Mouse (Mus musculus) embryo, embryonic 10 days (tissue): ENCODE measurements around the gene Ist1.

Source experiments
- DNase-seq: peaks from one replicate; pipeline ENCODE4 v3.0.0-alpha.2; 2015; ENCODE audit warnings: low spot score

Gene Ist1

DNA sequence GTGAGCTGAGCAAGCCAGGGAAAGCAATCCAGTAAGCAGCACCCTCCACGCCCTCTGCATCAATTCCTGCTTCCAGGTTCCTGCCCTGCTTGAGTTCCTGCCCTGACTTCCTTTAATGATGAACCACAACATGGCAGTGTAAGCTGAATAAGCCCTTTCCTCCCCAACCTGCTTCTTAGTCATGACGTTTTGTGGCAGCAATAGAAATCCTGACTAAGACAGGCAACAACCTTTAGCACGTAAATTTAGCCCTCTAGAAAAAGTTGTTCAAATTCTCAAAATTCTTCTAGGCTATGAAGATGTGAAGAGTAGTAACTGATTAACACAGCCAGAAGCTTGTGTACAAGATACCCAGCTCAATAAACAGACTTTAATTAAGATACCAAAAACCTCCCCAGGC lies 11.5 kb downstream of the Ist1 start:
- DNase-seq, result no peak

GRCm38 (mm10) chr8:109675896-109676643 lies 17.0 kb downstream of the Ist1 start:
- no peak for DNase-seq

GRCm38 (mm10) chr8:109673596-109673995 lies 19.5 kb downstream of the Ist1 start:
- no peak for DNase-seq

- no peak for DNase-seq
Observed at GRCm38 (mm10) chr8:109672656-109673055, 20.4 kb downstream of the Ist1 start.

GRCm38 (mm10) chr8:109666616-109667015 lies 26.4 kb downstream of the Ist1 start:
- no peak for DNase-seq

GRCm38 (mm10) chr8:109662328-109662727 lies 30.7 kb downstream of the Ist1 start:
- DNase-seq, result no peak

DNA sequence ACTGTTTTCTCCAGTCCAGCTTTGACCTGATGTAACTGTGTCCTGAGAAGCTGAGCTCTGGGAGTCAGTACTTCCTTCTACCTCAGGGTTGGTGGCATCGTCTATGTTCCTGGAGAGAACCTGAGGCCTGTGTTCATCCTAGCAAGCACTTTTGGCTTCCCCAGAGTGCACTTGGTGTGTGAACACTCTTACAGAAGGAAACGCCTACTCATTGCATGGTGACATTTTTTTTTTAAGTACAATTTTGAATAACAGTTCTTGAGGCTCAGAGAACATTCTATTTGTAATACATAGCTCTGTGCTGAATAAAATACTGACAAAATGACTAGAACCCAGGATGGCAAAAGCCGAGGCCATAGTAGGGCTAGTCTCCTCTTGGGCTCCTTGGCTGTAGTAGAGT lies 36.2 kb downstream of the Ist1 start:
- DNase-seq, result no peak

GRCm38 (mm10) chr8:109650801-109651200 lies 42.3 kb downstream of the Ist1 start:
- no peak for DNase-seq

DNA sequence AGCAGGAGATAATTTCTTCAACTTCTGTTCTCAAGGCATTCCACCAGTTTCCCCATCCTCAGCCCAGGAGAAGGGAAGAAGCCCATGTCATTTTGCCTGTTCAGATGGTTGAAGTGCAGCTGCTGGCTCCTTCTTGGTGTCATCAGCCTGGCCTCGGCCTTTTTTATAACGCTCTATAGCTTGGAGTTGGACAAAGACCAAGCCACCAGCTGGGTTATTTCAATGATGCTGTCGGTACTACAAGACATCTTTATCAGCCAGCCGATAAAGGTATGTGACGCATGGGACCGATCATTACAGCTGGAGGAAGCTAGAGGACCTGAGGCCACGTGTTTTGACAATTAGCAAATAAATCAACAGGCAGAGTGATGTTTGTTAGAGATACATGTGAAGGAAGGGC lies 44.6 kb downstream of the Ist1 start:
- no peak for DNase-seq

GRCm38 (mm10) chr8:109647331-109647730 lies 45.7 kb downstream of the Ist1 start:
- no peak for DNase-seq

DNA sequence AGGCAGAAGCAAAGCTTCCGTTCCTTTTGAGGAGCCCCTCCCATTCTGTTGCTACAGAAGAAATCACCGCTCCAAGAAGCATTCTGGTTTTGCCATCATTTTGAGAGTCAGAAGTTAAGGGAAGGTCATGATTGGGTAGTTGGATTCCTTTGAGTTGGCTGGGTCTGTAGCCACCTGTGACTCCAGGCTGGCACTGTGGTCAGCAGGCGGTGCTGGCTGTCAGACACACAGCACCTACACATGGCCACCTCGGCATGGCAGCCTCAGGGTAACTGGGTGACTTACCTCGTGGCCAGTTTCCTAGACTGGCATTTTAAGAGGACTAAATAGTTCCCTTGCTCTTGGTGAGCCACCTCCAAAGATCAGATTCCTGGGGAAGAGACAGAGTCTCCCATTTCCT lies 51.8 kb downstream of the Ist1 start:
- no peak for DNase-seq

DNA sequence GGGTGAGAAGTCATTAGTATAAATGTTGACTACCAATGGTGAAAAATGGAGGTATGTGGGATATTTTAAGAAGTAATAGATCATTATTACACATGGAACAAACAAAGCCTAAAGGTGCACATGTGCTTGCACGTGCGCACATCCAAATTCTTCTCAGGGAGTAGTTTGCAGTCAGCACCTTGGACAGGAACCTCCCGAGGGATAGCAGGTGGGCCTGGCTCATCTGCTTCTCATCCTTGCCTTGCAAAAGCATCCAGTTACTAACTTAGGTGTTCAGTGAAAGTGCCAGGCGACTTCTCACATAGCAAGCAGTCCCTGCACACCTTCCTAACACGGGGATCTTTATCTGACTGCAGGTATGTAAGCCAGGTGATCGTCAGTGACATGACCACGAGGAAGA lies 52.6 kb downstream of the Ist1 start:
- DNase-seq, result peak; percentile 7

- DNase-seq, result no peak
Observed at GRCm38 (mm10) chr8:109638851-109639250, 54.2 kb downstream of the Ist1 start.

- DNase-seq, result no peak
Observed at GRCm38 (mm10) chr8:109635146-109635545, 57.9 kb downstream of the Ist1 start.

DNA sequence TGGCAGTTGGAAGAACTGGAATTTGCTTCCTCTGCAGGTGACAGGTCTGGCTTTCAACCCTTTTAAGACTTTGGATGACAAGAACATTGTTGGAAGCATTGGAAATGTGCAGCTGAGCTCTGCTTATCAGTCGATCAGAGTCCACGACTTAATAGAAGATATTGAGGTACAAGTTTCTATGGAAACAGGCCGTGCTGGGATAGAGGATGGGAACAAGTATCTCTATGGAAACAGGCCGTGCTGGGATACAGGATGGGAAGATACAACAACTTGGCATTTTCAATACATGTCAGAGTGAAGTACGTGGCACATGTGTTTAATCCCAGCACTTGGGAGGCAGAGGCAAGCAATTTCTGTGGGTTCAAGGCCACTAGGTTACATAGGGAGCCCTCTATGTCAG lies 60.6 kb downstream of the Ist1 start:
- DNase-seq, result no peak

- DNase-seq, result no peak
Observed at GRCm38 (mm10) chr8:109628638-109629037, 64.4 kb downstream of the Ist1 start.
